Mouse (Mus musculus) bone marrow, adult 2 months (tissue): ENCODE results near the gene Itgb4.

ENCODE experiments used
- CTCF ChIP-seq: fragments of 200-500 bp; IDR thresholded peaks from 2 replicates; pipeline ENCODE4 v1.5.1; 2011; ENCODE audit warnings: low read length, control low read depth; ENCODE audit not compliant: control insufficient read depth, insufficient read depth
- POLR2A ChIP-seq: fragments of 200-500 bp; IDR thresholded peaks from 2 replicates; pipeline ENCODE4 v1.6.1; 2011; ENCODE audit warnings: low read depth, mild to moderate bottlenecking, control low read depth, low read length, borderline replicate concordance; ENCODE audit not compliant: control insufficient read depth

DNA sequence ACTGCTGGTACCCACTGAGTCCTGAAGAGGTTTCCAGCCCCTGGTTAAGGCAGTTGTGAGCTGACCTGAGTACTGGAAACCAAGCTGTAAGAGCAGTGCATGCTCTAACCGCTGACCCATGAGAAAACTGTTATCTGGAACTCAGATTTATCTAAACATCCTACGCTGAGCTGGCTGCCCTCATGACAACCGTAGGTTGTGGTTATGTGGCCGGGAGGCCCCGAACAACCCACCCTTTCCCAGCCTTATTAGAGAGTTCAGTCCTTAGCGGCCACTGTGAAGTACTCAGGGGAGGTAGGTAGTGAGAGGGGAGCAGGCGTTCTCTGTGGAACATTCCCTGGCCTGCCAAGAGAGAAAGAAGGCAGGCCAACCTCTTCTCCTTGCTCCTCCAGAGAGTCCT is 24.5 kb downstream of the Itgb4 start:
- TF ChIP-seq CTCF (no peak), POLR2A (no peak)
